Mouse (Mus musculus) kidney, postnatal 25 days (tissue): ENCODE results near the gene Id1.

ENCODE experiments used
- DNase-seq, 2 experiments: peaks; one replicate each; pipeline ENCODE4 v3.0.0; 2021; ENCODE audit warnings: mixed read lengths in 2 of 2

Gene Id1

DNA sequence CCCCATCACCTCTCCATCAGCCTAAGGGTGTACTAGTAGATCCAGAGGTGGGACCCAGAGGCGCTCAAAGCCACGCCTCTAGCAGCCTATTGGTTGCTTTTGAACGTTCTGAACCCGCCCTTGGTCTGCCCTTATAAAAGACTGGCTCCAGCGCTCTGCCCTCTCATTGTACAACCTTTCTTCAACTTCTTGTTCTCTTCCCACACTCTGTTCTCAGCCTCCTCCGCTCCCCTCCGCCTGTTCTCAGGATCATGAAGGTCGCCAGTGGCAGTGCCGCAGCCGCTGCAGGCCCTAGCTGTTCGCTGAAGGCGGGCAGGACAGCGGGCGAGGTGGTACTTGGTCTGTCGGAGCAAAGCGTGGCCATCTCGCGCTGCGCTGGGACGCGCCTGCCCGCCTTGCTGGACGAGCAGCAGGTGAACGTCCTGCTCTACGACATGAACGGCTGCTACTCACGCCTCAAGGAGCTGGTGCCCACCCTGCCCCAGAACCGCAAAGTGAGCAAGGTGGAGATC is at the start of gene Id1:
TSS of gene Id1 (plus strand) at position 162 of the 512 bp plus-strand sequence.
- peak; percentile 92 to 96 for DNase-seq

DNA sequence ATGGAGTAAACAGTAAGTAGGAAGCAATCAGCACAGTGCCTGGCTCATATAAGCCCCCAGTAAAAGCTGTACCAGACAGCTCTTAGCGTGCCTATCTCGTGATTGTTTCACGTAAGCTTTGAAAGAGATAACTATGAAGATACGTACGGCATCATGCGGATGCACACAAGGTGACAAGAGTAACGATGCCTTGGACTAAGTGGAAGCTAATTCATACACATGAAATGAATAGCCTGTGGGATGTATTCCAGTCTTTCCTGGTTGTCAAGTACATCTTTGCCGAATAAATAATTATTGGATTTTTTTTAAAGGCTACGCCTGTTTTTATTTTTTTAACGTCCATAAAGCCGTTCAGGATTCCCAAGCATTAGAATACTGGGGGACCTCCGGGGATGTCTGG is 49.7 kb upstream of the Id1 start:
- DNase-seq, result no peak

DNA sequence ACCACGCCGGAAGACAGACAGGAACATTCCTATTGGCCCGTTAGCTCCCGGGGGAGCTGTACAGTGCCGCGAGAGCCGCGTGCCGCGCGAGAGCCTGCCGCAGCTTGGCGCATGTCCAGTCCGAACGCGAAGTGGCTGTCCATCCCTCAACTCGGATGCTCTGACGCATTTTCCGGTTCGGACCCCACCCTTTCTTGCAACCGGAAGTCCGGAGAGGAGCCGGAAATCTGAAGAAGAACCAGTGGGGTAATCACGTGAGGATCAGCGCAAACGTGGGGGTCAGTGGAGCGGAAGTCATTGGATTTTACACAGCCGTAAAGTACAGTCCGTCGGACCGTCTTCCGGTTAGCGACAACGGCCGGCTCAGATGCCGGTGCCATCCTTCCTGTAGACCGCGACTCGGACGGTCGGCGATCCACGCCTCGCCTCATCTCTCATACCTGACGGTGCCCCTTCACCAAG is 49.2 kb upstream of the Id1 start, which contains the start of gene Mcts2:
TSS of gene Mcts2 (plus strand) at position 230 of the 462 bp plus-strand sequence.
- DNase-seq, result peak; percentile 94 to 97

DNA sequence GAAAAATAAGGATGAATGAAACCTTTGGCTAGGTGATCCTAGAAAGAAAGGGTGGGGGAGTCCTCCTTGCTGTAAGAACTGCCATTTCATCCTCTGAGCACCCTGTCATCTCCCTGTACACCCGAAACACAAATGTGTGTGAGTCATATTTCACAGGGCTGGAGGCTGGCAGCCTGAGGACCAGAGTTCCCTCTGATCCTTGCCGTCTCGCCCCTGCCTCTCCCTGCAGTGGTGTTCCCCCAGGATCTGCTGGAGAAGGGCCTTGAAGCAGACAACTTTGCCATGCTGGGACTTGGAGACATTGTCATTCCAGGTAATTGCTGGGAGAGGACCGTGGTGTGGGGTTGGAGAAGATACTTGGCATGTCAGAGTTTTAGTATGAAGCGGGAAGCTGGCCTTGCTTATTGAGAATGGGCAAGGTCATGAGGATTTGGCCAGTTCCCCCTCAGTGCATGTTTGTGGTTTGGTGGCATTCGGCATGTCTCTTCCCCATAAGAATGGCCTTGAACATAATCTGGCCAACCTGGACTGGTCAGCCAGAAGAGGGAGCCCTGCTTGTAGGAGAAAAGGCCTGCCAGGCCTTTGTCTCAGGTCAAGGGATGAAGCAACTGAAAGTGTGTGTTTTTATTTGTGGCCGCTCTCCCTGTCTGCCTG is 44.4 kb upstream of the Id1 start:
- peak; percentile 58 to 75 for DNase-seq

DNA sequence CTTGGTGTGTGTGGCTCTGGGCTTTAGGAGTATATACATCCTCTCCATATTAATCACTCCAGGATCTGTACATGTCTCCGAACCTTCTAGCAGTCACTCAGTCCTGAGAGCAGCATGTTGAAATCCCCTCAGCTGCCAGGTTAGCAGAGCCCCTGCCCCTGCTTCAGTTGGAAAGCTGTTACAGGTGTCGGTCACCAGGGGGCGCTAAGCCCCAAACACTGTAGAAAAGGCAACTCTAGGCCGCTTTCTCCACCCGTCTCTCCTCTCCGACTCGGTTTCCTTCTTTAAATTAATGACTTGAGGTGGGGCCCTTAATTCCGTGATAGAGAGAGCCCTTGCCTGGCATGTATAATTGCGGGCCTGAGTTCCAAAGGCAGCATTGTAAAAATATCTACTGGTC is 42.8 kb upstream of the Id1 start:
- peak; percentile 73 to 75 for DNase-seq

DNA sequence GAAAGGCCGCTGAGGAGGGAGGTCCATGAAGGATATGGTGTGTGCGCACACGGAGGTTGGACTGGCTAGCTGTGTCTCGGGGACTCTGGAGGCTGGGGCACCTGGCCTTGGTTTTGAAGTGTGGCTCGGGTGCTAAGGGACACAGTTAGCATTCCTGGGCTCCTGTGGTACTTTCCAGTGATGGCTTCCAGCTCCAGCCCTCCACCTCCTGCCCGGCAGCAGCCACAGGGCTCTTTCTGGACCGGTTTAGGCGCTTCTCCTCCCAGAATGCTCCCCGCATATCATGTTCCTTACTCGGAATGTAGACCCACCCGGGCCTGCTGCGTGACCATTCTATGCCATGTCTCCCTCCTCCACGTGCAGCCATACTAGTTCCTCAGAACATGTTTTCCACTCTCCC is 42.3 kb upstream of the Id1 start:
- DNase-seq, result no peak

DNA sequence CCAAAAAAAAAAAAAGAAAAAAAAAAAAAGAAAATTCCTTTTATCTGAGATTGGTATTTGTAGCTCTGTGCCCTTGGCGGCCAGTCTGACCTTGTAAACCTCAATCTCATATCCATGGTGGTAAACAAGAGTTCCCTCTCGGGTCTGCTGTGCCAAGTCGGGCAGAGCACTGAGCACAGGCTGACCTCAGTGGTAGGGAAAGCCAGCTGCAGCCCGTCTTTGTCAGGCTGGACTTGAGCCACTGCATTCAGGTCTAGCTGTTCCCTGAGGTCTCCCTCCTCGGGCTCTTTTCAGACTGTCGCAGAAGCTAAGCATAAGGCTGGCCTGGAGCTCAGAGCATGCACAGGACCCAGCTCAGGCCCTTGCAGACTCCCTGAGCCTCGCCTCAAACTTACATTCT is 41.3 kb upstream of the Id1 start:
- peak; percentile 30 to 71 for DNase-seq

DNA sequence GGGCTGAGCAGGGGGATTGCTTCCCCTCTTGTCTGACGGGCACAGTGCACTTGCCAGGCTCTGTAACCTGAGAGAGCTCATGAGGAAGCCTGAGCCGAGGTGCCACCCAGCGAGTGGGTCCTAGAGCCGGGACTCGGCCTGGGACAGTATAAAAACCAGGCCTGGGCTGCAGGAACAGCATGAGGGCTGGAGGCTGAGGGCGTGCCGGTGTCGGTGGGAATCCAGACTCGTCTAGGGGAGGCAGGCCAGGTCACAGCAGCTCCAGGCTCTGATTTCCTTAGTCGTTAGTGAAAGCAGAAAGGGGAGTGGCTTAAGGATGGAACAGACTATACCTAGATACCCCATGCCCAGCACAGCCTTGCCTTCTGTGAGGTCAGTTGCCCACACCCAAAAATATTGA is 40.0 kb upstream of the Id1 start:
- DNase-seq, result no peak

DNA sequence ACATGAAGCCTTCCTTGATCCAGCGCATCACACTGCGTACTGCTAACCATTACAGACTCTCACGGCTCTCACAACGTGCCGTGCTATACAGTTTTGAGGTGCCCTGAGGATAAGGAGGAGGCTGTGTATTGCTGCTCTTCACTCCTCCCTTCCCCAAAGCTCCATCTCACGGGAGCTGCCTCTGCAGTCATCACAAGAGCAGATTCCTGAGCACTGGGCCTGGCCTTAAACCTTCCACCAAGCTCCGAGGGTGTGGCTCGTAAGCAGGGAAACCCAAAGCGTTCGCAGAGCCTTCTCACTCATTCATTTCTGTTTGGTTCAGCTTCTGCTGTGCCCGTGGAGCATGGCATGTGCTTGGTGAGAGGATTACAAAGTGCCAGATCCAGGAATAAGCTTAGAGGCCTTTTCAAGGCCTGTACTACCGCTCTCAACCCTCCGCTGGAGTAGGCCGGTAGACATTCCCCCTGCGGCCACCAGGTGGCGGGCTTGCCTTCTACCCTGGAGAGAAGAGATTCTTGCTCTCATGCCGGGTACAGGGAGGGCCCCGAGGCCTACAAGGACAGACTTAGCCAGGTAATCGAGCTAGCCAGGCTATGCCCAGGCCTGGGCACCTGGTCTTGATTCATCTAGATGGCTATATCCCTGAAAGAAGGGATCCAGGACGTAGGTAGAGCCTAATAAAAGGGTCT is 39.4 kb upstream of the Id1 start:
- DNase-seq, result peak; percentile 94

DNA sequence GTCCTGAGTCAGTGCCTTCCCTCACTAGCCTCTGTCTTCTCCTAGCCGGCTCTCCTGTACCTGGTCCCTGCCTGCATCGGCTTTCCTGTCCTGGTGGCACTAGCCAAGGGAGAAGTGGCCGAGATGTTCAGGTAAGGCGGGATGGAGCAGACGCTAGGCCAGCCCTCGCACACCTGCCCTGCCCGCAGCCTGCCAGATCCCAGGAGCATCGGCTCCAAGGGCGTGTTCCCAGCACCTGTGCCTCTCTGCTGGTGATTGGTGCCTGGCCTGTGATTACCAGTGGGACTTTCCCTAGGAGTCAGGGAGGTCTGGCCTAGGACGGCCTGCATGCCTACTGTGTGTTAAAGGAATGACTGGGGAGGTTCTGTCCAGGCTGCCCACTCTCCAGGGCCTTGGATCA is 35.9 kb upstream of the Id1 start:
- no peak for DNase-seq

DNA sequence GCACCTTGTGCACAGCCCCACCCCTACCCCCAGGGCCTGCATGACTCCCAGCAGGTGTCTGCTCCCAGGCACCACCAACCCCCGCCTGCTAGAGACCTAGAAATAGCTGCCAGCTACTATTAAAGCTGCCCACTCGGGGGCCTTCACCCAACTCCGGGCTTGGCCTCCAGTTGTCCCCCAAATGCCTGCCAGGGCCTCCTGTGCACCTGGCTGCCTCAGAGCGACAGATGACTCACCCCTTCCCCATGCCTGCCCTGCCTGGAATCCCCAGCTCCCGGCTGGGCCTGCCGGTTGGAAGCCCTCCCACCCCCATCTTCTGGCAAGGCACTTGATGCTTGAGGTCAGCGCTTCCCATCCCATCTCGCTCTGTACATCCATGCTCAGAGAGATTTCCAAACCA is 35.3 kb upstream of the Id1 start:
- DNase-seq, result no peak

DNA sequence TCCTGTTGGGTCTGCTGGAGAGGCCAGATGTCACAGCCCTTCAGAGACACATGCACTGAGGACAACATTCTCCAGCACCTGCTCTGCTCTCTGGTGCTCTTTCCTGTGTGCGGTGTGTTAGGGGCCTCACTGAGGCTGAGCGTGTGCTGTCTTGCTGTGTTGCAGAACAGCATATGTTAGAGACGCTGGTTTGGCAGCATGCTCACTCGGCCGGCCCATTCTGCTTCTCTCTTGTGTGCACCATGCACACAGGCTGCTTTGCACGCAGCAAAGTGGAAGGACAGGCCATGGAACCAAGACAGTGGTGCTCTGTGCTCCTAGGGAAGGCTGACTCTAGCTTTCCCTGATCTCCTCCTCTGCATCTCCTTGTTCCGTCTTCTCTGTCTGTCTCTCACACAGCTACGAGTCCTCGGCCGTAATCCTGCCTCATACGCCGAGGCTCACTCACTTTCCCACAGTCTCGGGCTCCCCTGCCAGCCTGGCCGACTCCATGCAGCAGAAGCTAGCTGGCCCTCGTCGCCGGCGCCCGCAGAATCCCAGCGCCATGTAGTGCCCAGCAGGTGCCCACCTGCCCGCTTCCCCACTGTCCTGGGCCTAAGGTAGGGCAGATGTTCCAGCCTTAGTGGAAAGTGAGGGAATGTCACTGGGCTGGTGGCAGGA is 32.3 kb upstream of the Id1 start:
- no peak for DNase-seq

DNA sequence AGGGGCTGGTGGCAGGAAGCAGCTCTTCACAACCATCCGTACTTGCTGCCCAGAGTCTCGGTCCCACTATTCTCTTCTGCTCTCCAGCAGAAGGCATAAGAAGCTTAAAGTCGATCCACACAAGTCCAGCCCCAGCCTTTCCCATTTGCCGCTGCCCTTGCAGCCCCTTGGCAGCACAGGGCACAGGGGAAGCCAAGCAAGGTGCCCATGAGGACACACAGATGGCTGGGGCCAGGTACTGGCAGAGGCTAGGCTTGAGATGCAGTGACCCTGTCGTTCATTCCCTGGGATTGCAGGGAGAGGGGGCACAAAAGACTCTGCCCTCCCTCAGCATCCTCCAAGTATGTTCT is 31.8 kb upstream of the Id1 start:
- no peak for DNase-seq

DNA sequence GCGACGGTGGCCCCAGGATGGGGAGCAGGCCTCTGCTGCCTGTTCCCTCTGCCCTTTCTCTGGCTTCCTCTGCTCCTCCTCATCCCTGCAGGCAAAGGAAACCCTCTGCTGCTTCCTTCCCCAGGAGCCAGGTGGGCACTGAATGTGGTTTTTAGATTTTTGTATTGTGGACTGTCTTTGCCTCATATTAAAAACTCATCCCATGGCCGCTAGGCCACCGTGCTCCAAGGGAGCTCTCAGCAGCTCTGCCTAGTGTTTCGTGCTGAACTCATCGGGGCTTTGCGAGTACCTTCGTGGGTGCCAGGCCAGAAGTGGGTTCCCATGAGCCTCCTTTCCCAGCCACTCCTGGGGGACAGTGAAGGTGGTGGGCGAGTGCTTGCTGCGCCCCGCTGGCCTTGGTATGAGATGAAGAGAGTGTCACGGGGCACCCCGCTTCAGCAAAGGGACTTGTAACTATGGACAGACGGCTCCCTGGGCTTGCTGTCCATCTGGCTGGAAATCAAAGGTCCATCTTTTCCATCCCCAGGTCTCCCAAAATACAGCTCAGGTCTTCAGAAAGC is 31.2 kb upstream of the Id1 start:
- DNase-seq, result no peak

DNA sequence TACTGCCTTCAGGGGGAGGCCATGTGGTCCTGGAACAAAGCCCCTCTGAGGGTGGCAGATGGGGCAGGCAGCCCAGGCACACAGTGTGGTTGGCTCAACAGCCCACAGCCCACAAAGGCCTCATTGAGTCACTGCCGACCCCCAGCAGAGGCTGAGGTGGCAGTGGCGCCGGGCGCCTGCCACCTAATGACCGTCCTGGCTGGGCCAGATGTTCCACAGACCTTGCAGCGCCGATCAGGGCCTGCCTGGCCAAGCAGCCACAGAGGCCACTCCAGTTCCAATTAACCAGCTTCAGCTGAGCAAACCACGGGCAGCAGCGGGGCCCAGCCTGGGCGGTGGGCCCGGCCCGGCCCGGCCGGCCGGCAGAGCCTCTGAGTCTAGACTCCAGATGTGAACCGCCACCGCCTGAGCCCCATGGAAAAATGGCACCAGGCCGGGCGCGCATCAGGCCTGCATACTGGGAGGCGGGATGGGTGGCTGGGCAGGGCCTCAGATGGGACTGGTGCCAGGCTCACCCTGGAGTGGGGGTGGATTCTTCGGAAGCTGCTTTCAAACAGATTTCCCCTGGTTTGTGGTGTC is 30.0 kb upstream of the Id1 start:
- peak; percentile 78 to 87 for DNase-seq

DNA sequence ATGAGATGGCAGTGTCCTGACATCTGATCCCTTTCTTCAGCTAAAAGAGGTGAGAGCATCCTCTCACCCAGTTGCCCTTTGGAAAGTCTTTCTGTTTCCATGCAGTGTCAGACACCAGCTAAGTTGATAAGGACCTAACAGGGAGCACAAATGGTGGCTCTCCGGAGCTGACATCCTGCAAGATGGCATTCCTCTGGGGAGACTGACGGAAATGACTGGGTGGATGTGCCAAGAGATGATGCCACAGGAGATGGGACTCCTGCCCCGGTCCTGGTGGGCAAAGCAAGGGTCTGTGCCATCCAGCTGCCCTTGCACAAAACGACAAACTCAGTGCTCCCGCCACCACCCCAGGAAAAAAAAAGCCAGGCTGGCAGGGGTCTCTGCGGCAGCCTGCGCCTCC is 28.9 kb upstream of the Id1 start:
- peak in 1 of 2 experiments; percentile 42 for DNase-seq

DNA sequence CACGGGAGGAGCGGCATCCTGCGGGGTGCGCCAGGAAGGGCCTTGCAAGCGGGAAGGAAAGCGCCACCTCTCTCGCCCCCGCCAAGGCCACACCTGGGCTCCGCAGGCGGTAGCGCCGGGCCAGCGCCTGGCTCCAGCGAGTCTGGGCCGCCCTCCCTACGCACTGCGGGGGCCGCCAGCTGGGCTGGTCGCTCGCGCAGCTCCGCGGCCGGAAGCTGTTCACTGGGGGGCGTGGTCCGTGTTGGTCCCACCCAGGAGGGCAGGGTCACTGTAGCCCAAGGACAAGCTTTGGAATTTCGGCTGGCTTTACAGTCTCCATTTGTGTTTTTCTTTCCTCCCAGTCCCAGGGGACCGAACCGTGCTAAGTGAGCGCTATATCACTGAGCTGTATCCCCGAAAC is 28.4 kb upstream of the Id1 start:
- DNase-seq, result peak; percentile 95 to 98

DNA sequence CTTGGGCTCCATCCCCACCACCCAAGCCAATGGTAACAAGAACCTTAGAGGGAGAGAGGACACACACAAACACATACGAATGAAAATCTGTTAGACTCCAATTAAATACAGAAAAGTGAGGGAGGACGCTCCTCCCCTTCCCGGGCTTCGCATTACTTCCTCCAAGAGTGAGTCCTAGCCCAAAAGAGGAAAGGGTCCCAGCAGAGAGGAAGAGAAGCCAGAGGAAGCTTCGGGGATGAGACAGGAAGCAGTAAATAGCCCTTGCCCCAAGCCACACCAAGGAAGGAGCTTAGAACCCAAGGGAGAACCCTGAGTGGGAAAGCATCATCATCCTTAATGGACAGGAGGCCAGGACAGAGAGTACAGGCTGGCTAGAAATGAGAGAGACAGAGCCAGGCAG is 27.0 kb upstream of the Id1 start:
- no peak for DNase-seq

DNA sequence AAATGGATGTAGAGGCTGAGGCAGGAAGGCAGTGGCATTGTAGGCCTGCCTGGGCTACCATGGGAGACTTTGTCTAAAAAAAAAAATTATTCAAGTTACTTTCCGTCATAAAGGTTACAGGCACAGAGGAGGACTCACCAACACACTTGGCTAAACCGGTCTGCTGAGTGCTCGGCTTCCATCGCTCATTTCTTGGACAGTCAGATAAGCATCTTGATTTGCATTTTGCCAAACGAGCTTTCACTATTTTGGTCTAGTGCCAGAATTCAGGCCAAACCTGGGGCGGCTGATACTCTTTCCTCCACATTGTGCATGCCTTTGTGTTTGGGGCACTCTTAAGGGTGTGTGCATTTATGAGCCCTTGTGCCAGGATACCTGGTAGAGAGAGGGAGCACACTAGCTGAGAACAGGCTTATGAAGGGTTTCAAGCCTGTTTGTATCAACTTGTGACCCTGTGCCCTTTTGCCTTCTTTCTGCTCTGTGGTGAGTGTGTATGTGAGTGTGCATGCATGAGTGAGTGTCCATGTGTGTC is 19.7 kb upstream of the Id1 start:
- DNase-seq, result no peak

DNA sequence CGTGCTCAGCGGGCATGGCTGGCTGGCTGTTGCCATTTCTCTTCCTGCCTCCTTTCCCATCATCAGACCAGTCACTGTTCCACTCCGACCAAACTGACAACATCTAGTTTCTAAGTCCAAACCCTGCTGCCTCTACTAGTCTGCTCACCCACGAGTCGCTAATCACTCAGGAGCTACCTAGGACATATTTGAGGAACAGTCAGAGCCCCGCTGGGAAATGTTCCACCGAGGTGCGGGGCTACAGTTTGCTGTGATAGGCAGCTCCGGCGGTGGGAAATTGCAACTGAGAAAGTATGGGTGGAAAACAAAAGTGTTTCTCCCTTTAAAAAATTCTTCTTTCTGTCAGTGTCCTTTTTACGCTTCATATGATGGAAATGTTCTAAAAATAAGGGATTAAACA is 18.4 kb upstream of the Id1 start:
- DNase-seq, result no peak

DNA sequence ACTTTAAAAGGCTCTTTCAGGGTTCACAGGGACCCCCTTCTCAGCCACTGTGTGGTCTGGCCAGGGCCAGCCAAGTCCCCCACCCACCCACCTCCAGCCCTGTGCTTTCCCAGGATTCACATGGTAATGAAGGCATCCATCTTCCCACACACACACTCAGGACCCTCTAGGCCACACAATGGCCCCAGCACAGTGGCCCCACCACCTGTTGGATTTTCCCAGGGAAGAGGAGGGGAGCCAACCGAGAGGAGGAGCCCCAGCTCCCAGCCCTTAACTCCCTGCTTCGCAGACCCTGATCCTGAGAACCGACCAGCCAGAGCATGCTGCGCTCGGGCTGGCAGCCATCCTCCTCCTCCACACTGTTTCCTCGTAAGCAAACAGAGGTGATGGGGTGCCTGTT is 18.0 kb upstream of the Id1 start:
- DNase-seq, result no peak

DNA sequence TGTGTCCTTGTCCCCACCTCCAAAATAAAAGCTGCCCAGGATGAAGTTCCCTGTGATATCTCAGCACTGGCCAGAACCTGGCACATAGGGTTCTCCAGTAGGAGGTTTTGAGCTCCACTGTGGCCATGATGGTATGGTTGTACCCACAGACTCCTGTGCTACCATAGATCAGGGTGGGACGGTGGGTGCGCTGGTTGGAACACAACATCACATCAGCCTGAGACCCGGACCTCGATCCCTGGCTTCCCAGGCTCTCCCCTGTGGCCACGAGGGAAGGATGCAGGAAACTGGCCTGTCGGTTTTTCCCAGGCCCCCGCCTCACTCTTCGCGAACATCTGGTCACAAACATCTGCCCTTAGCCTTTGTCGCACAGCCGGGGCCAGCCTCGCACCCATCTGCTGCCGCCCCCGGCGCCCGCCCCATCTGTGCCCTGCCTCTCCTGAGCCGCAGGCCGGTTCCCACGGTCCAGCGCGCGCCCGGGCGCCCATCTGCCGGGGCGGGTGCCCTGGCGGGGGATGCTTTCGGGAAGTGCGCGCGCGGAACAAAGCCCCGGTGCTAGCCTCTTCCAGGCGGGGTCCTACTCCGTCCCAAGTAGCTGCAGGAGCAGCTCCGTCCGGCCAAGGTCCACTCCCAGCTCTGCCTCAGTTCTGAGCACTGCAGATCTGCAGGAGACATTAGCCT is 12.3 kb upstream of the Id1 start:
- DNase-seq, result peak; percentile 54 to 85
